Mouse (Mus musculus): ENCODE measurements around the gene Atpif1.

DNA sequence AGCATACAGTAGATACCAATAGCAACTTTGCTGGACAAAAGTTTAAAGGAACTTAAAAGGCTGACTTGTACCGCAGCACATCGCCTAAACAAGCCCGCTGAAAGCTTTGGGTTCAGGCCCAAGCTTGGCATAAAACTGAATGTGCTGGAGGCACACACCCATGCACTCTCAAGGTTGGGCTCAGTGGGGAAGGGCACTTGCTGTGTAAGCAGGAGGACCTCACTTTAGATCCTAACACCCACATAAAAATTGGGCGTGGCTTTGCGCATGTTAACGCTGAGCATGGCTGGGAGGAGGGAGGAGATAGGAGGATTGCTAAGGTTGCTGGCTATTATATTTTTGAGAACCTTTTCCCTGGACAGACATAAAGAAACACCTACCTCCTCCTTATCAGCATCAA lies 8.7 kb downstream of the Atpif1 start:
- no peak for TF ChIP-seq GATA1 (IDR thresholded peaks at IDR 0.05; ENCODE audit: borderline replicate concordance, low read length)
- no peak for TF ChIP-seq FLI1 (IDR thresholded peaks at IDR 0.05; ENCODE audit: low read length)

Measured in megakaryocyte, embryonic 14.5 days (primary cell).